Mouse (Mus musculus): ENCODE measurements around the gene Hbq1b. TPM values are rescaled to one million over a fixed set of nuclear protein-coding genes. Genes with fewer than 3 reads are reported as not detected.
A peak's percentile ranks its signal among the peaks of the same experiment; 100 is the strongest.

Hbq1b gene
- polyA plus RNA-seq, 2 experiments, result 127 to 157 TPM

DNA sequence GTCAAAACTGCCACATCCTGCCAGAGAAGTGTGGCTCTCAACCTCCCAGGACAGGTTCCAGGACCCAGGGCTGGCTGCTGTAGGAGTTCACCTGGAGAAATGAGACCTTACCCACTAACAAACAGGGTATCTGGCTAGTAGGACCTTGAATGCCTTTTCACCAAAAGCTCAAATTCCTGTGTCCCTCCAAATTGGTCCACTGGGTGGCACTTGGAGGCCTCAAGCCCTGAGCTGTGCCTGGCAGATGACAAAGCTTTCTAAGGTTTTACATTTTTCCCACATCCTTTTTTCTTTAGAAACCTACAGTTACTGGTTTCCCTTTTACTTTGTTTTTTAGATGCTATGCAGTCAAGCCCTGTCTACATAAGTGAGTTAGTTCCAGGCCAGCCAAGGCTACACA, 39.7 kb upstream of the Hbq1b start:
- Histone ChIP-seq H3K4me3 (ENCODE audit: insufficient read depth in 1 of 2, low read depth in 2 of 2, low read length in 2 of 2) (peak overlapping the region in 1 of 2 experiments; percentile 28; a peak in 1 of 4 replicates), H3K4me2 (ENCODE audit: low read depth) (peak overlapping the region; percentile 53), H3K9me3 (ENCODE audit: control insufficient read depth, low read length) (no peaks in the 10 kb centered on the region), H3K36me3 (replicated peaks; ENCODE audit: control insufficient read depth, insufficient read depth, low read depth) (peaks cover 65% of the 10 kb centered on the region), H3K4me1 (replicated peaks; ENCODE audit: control insufficient read depth in 2 of 2, insufficient read depth in 2 of 2, low read length in 1 of 2) (peaks cover 92 to 94% of the 10 kb centered on the region in 2 experiments), H3K27ac (peak overlapping the region; percentile 100), H3K27me3 (ENCODE audit: control insufficient read depth, insufficient read depth, low read length) (no peaks in the 10 kb centered on the region), H3K9ac (replicated peaks) (peak overlapping the region; percentile 87)
- peak; percentile 81 for TF ChIP-seq CTCF (IDR thresholded peaks at IDR 0.05; ENCODE audit: low read depth)
- TF ChIP-seq EP300 (IDR thresholded peaks at IDR 0.05; ENCODE audit: low read depth), result no peak
- DNase-seq (ENCODE audit: low read depth in 3 of 3, low spot score in 3 of 3) (peak in 2 of 3 experiments; percentile 62 to 66), ATAC-seq (ENCODE audit: insufficient read depth) (no peak)

DNA sequence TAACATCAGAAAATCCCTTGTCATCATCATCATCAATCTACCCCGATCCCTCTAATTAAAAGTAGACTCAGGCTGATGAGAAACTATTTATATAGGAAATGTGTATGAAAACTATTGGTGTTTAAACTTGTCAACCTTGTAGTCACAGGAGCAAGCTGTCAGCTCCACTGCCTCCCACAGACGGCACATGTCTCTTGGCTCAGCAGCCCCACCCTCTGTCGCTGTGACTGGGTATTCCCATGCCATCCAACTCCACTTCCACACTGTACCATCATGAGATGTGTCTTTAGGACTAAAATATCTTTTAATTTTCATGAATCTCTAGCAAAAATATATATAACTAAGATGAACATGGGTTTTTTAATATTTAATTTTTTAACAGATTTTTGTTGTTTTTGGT, 38.4 kb upstream of the Hbq1b start:
- 65% methylated on average over 3 of the region's 3 CpGs for WGBS (ENCODE audit: insufficient replicate concordance)

GRCm38 (mm10) chr11:32250880-32251763, 35.6 kb upstream of the Hbq1b start:
- peak; percentile 100 for TF ChIP-seq EP300 (IDR thresholded peaks at IDR 0.05; ENCODE audit: low read depth)
- TF ChIP-seq CTCF (IDR thresholded peaks at IDR 0.05; ENCODE audit: low read depth), result no peak
- Histone ChIP-seq H3K27me3 (ENCODE audit: control insufficient read depth, insufficient read depth, low read length) (no peaks in the 10 kb centered on the region), H3K4me3 (ENCODE audit: insufficient read depth in 1 of 2, low read depth in 2 of 2, low read length in 2 of 2) (0 out of 4 replicates have a peak overlapping the region, but pooled peaks of 1 of the 2 experiments have one; percentile 18), H3K4me1 (replicated peaks; ENCODE audit: control insufficient read depth in 2 of 2, insufficient read depth in 2 of 2, low read length in 1 of 2) (peaks cover 90 to 94% of the 10 kb centered on the region in 2 experiments), H3K36me3 (replicated peaks; ENCODE audit: control insufficient read depth, insufficient read depth, low read depth) (peaks cover 72% of the 10 kb centered on the region), H3K9ac (replicated peaks) (peak overlapping the region; percentile 74), H3K9me3 (ENCODE audit: control insufficient read depth, low read length) (no peaks in the 10 kb centered on the region), H3K4me2 (ENCODE audit: low read depth) (peak overlapping the region; percentile 57), H3K27ac (peak overlapping the region; percentile 100)
- DNase-seq (ENCODE audit: low read depth in 3 of 3, low spot score in 3 of 3) (peak; percentile 97 to 99 (median 98)), ATAC-seq (ENCODE audit: insufficient read depth) (peak; percentile 99)
- 44% methylated on average over 8 of the region's 8 CpGs for WGBS (ENCODE audit: insufficient replicate concordance)

More for the DNA sequence above, 38.4 kb upstream of the Hbq1b start:
- H3K4me2 ChIP-seq (ENCODE audit: low read depth), result peak overlapping the region; percentile 53
- H3K27me3 ChIP-seq (ENCODE audit: control insufficient read depth, insufficient read depth, low read length), result no peaks in the 10 kb centered on the region
- peak overlapping the region; percentile 87 for H3K9ac ChIP-seq (replicated peaks)
- peaks cover 76% of the 10 kb centered on the region for H3K36me3 ChIP-seq (replicated peaks; ENCODE audit: control insufficient read depth, insufficient read depth, low read depth)
- TF ChIP-seq EP300 (IDR thresholded peaks at IDR 0.05; ENCODE audit: low read depth), result no peak
- peak; percentile 20; the same call in 1 of the 2 replicates for TF ChIP-seq CTCF (IDR thresholded peaks at IDR 0.05; ENCODE audit: low read depth)
- no peak overlapping the region for H3K4me3 ChIP-seq (ENCODE audit: insufficient read depth in 1 of 2, low read depth in 2 of 2, low read length in 2 of 2)
- peaks cover 91 to 92% of the 10 kb centered on the region in 2 experiments for H3K4me1 ChIP-seq (replicated peaks; ENCODE audit: control insufficient read depth in 2 of 2, insufficient read depth in 2 of 2, low read length in 1 of 2)
- ATAC-seq (ENCODE audit: insufficient read depth) (no peak), DNase-seq (ENCODE audit: low read depth in 3 of 3, low spot score in 3 of 3) (no peak)
- no peaks in the 10 kb centered on the region for H3K9me3 ChIP-seq (ENCODE audit: control insufficient read depth, low read length)
- peak overlapping the region; percentile 100 for H3K27ac ChIP-seq

DNA sequence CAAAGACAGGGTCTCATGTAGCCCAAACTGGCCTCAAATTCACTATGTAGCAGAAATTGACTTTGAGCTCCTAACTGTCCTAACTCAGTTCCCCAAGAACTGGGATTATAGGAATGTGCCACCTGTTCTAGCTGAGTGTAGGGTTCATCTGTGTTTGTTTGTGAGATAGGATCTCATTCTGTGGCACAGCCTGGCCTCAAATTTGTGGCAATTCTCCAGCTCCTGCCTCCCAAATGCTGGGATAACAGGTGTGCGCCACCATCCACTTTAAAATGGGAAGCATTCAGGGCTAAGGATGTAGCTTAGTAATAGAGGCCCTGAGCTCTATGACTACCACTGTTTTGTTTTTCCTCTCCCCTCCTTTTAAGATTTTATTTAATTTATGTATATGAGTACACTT, 33.6 kb upstream of the Hbq1b start:
- H3K4me3 ChIP-seq (ENCODE audit: insufficient read depth in 1 of 2, low read depth in 2 of 2, low read length in 2 of 2), result no peak overlapping the region
- peaks cover 88 to 92% of the 10 kb centered on the region in 2 experiments for H3K4me1 ChIP-seq (replicated peaks; ENCODE audit: control insufficient read depth in 2 of 2, insufficient read depth in 2 of 2, low read length in 1 of 2)
- no peaks in the 10 kb centered on the region for H3K27me3 ChIP-seq (ENCODE audit: control insufficient read depth, insufficient read depth, low read length)
- H3K36me3 ChIP-seq (replicated peaks; ENCODE audit: control insufficient read depth, insufficient read depth, low read depth), result peaks cover 52% of the 10 kb centered on the region
- ATAC-seq (ENCODE audit: insufficient read depth), result no peak
- H3K9ac ChIP-seq (replicated peaks), result peak overlapping the region; percentile 63
- no peak for DNase-seq (ENCODE audit: low read depth in 3 of 3, low spot score in 3 of 3)
- WGBS (ENCODE audit: insufficient replicate concordance), result 92% methylated on average over 1 of the region's 1 CpGs
- peak overlapping the region; percentile 16; the same call in 1 of the 2 replicates for H3K4me2 ChIP-seq (ENCODE audit: low read depth)
- H3K9me3 ChIP-seq (ENCODE audit: control insufficient read depth, low read length), result no peaks in the 10 kb centered on the region
- TF ChIP-seq EP300 (IDR thresholded peaks at IDR 0.05; ENCODE audit: low read depth) (no peak), CTCF (IDR thresholded peaks at IDR 0.05; ENCODE audit: low read depth) (no peak)
- peak overlapping the region; percentile 100 for H3K27ac ChIP-seq

- TF ChIP-seq EP300 (IDR thresholded peaks at IDR 0.05; ENCODE audit: low read depth) (peak; percentile 97), CTCF (IDR thresholded peaks at IDR 0.05; ENCODE audit: low read depth) (no peak)
- peak overlapping the region; percentile 13 to 22; a peak in 3 of 4 replicates for H3K4me3 ChIP-seq (ENCODE audit: insufficient read depth in 1 of 2, low read depth in 2 of 2, low read length in 2 of 2)
- H3K27ac ChIP-seq, result peak overlapping the region; percentile 100
- no peaks in the 10 kb centered on the region for H3K27me3 ChIP-seq (ENCODE audit: control insufficient read depth, insufficient read depth, low read length)
- peak overlapping the region; percentile 92 for H3K9ac ChIP-seq (replicated peaks)
- peak overlapping the region; percentile 54 for H3K4me2 ChIP-seq (ENCODE audit: low read depth)
- peak; percentile 99 for ATAC-seq (ENCODE audit: insufficient read depth)
- H3K9me3 ChIP-seq (ENCODE audit: control insufficient read depth, low read length), result no peaks in the 10 kb centered on the region
- 12% methylated on average over 1 of the region's 1 CpGs for WGBS (ENCODE audit: insufficient replicate concordance)
- peaks cover 74 to 75% of the 10 kb centered on the region in 2 experiments for H3K4me1 ChIP-seq (replicated peaks; ENCODE audit: control insufficient read depth in 2 of 2, insufficient read depth in 2 of 2, low read length in 1 of 2)
- H3K36me3 ChIP-seq (replicated peaks; ENCODE audit: control insufficient read depth, insufficient read depth, low read depth), result peaks cover 45% of the 10 kb centered on the region
- peak; percentile 89 to 93 (median 90) for DNase-seq (ENCODE audit: low read depth in 3 of 3, low spot score in 3 of 3)
Observed at GRCm38 (mm10) chr11:32256146-32256545, 30.6 kb upstream of the Hbq1b start.

Measured in liver, embryonic 14.5 days (tissue).